Mouse (Mus musculus) forebrain, embryonic 14.5 days (tissue): Measurements from ENCODE around the gene Mrpl28. TPM values are rescaled to one million over a fixed set of nuclear protein-coding genes. Genes with fewer than 3 reads are reported as not detected.

Experiments
- ATAC-seq: fragments of 200-750 bp; cut with Nextera tagmentation; 2 replicates; pipeline ENCODE4 v1.8.0; 2017; ENCODE audit warnings: mild to moderate bottlenecking, moderate library complexity
- DNase-seq: peaks from one replicate; pipeline ENCODE4 v3.0.0-alpha.2; 2015; ENCODE audit warnings: low spot score
- H3K27ac ChIP-seq: fragments of 300-500 bp; sonication (generic); 2 replicates; pipeline ENCODE4 v1.5.1; 2014; ENCODE audit warnings: low read depth, mild to moderate bottlenecking, control low read depth, low read length, moderate library complexity
- H3K27me3 ChIP-seq: fragments of 300-500 bp; sonication (generic); replicated peaks from 2 replicates; pipeline ENCODE4 v1.6.1; 2014; ENCODE audit warnings: low read length, control low read depth, mixed read lengths; ENCODE audit not compliant: control insufficient read depth, insufficient read depth
- H3K36me3 ChIP-seq: fragments of 300-500 bp; sonication (generic); 2 replicates; pipeline ENCODE4 v1.6.1; 2014; ENCODE audit warnings: low read length, control low read depth; ENCODE audit not compliant: control insufficient read depth, insufficient read depth
- H3K4me1 ChIP-seq: fragments of 300-500 bp; sonication (generic); 2 replicates; pipeline ENCODE4 v1.6.1; 2014; ENCODE audit warnings: antibody characterized with exemption, low read length, control low read depth; ENCODE audit not compliant: control insufficient read depth, insufficient read depth
- H3K4me2 ChIP-seq: fragments of 300-500 bp; sonication (generic); 2 replicates; pipeline ENCODE4 v1.6.1; 2014; ENCODE audit warnings: mild to moderate bottlenecking, control low read depth, low read length
- H3K4me3 ChIP-seq: fragments of 300-500 bp; sonication (generic); 2 replicates; pipeline ENCODE4 v1.5.1; 2014; ENCODE audit warnings: low read depth, low read length, control low read depth
- H3K9ac ChIP-seq: fragments of 300-500 bp; sonication (generic); 2 replicates; pipeline ENCODE4 v1.6.1; 2014; ENCODE audit warnings: mild to moderate bottlenecking, low read length, control low read depth, moderate library complexity
- H3K9me3 ChIP-seq: fragments of 300-500 bp; sonication (generic); replicated peaks from 2 replicates; pipeline ENCODE4 v1.6.1; 2016; ENCODE audit warnings: low read length, control low read depth, mixed read lengths; ENCODE audit not compliant: control insufficient read depth
- WGBS: fragments of 180-500 bp; shearing (Covaris S2); extraction: QIAGEN DNeasy Blood & Tissue Kit; methylation state at CpG from one replicate; pipeline ENCODE4 v1.1.7; 2014; 5-methylcytosine and 5-hydroxymethylcytosine counted together
- polyA plus RNA-seq: library from polyadenylated mRNA; unstranded; fragments of >200 nt; fragmentation: Nextera tagmentation; extraction: Ambion mirVana; gene quantifications from 2 replicates; pipeline ENCODE4 v1.2.1, GENCODE M21; 2014

Gene Mrpl28
- 242 and 250 TPM in 2 replicates for polyA plus RNA-seq

DNA sequence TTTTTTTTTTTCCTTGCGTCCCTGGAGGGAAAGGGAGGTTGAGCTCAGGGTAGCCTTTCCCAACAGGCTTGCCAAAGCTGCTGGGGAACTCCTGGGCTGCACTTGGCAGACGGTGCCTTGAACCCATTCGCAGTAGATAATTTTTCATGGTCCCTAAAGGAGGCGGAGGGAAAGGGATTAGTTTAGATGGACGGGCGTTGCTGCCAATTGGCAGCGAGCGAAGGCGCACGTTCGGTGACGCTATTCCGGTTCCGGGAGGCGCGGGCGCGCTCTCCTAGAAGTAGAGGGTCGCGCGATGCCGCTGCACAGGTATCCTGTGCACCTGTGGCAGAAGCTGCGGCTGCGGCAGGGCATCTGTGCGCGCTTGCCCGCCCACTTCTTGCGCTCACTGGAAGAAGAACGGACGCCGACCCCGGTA lies at the start of gene Mrpl28:
Gene Mrpl28 (plus strand): TSS at position 234 of the 418 bp plus-strand sequence.
- H3K27me3 ChIP-seq = 0 out of 2 replicates have a peak, but pooled peaks cover 3% of the 10 kb centered on the region
- under 1% methylated on average over 32 of the region's 32 CpGs for WGBS
- peak within 1 kb of the TSS; percentile 82 for H3K9ac ChIP-seq
- peak; percentile 99 for DNase-seq
- peak within 1 kb of the TSS; percentile 64 for H3K4me2 ChIP-seq
- H3K4me3 ChIP-seq = peak within 1 kb of the TSS; percentile 97
- H3K9me3 ChIP-seq = no peaks in the 10 kb centered on the region
- H3K36me3 ChIP-seq = peaks cover 31% of the 10 kb centered on the region
- H3K4me1 ChIP-seq = peaks cover 8% of the 10 kb centered on the region
- H3K27ac ChIP-seq = 0 out of 2 replicates have a peak within 1 kb of the TSS, but pooled peaks have one; percentile 2
- ATAC-seq = peak; percentile 94

DNA sequence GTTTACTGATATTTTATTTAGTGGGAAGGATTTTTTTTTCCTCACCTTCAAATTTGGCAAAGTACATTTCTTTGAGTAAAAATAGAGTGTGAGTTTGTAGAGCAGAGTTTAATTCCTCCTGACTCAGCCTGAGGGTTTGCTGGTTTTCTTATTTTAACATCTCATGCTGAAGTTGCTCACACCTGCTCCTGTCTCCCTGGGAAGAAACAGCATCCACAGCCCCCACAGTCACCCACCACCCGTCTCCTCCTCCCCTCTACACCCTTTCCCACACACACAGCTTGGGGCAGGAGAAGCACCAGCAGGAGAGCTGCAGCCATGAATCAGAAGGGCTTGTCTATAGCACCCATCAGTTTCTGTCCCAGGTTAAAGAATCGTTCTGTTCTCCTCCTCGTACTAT lies 48.1 kb upstream of the Mrpl28 start:
- Histone ChIP-seq H3K4me3 (no peak overlapping the region), H3K36me3 (no peaks in the 10 kb centered on the region), H3K27ac (no peak overlapping the region), H3K4me2 (no peak overlapping the region), H3K9ac (no peak overlapping the region), H3K27me3 (no peaks in the 10 kb centered on the region), H3K4me1 (no peaks in the 10 kb centered on the region), H3K9me3 (no peaks in the 10 kb centered on the region)
- WGBS = 69% methylated on average over 3 of the region's 3 CpGs
- no peak for DNase-seq
- no peak for ATAC-seq

DNA sequence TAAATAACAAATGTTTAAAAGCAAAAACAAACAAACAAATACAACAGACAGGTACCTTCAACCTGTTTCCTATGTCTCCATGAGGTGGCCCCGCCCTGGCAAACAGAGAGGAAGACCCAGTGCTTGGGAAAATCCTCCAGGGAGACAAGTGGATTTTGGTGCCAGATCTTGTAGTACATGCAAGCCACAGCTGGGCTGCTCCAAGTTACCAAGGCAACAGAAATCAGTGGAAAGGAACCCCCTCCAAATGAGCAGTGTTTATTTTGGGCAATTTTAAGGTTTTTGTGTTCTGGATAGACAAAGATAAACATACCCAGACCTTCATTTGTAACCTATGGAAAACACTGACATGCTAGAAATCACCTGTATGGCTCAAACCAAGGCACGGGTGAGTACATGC lies 44.4 kb upstream of the Mrpl28 start:
- peak; percentile 28 for DNase-seq
- WGBS = 70% methylated on average over 2 of the region's 2 CpGs
- Histone ChIP-seq H3K27ac (no peak overlapping the region), H3K4me3 (no peak overlapping the region), H3K9me3 (no peaks in the 10 kb centered on the region), H3K36me3 (0 out of 2 replicates have a peak, but pooled peaks cover 4% of the 10 kb centered on the region), H3K27me3 (no peaks in the 10 kb centered on the region), H3K4me1 (no peaks in the 10 kb centered on the region), H3K4me2 (no peak overlapping the region), H3K9ac (no peak overlapping the region)
- ATAC-seq = no peak

DNA sequence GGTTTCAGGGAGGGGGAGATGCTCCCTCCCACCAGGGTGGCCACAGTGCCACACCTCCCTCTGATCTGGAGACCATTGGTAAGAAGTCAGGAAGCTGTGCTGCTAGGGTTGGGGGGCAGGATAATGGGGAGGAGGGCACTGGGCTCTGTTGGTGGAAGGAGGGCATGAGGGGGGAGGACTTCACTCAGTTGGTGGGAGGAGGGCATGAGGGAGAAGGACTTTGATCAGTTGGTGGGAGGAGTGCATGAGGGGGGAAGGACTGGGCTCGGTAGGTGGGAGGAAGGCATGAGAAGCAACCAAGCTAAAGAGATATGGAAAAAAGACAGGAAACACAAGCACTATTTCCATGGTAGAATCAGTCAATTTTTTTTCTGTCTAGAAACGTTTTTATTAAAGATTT lies 42.4 kb upstream of the Mrpl28 start:
- Histone ChIP-seq H3K36me3 (0 out of 2 replicates have a peak, but pooled peaks cover 4% of the 10 kb centered on the region), H3K27ac (no peak overlapping the region), H3K4me3 (no peak overlapping the region), H3K27me3 (no peaks in the 10 kb centered on the region), H3K9me3 (no peaks in the 10 kb centered on the region), H3K4me2 (no peak overlapping the region), H3K4me1 (no peaks in the 10 kb centered on the region), H3K9ac (no peak overlapping the region)
- no peak for ATAC-seq
- DNase-seq = no peak
- WGBS = 45% methylated on average over 2 of the region's 2 CpGs

DNA sequence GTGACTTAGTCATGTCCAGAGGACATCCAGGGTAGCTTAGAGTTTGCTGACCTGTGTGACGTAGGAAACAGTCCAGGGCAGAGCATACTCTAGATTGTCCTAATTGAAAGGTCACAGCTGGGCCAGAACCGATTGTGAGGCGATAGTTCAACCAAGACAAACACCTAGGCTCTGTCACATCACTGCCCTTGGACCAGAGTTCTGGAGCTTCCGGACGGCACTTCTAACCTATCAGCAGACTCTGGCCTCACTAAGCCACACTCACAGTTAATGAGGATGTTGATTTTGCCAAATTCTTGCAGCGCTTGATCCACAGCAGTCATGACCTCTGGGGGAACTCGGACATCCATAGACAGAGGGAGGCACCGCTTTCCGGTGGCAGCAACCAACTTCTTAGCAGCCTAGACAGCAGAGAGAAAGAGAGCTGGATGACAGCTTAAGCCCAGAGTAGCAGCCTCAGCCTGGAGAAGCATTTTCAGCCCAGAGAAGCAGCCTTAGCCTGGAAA lies 36.2 kb upstream of the Mrpl28 start:
- Histone ChIP-seq H3K4me1 (peaks cover 3% of the 10 kb centered on the region; the same call in 1 of the 2 replicates), H3K9me3 (no peaks in the 10 kb centered on the region), H3K27ac (no peak overlapping the region), H3K9ac (no peak overlapping the region), H3K4me2 (no peak overlapping the region), H3K27me3 (no peaks in the 10 kb centered on the region), H3K4me3 (no peak overlapping the region), H3K36me3 (no peaks in the 10 kb centered on the region)
- ATAC-seq = no peak
- 97% methylated on average over 9 of the region's 9 CpGs for WGBS
- DNase-seq = no peak

DNA sequence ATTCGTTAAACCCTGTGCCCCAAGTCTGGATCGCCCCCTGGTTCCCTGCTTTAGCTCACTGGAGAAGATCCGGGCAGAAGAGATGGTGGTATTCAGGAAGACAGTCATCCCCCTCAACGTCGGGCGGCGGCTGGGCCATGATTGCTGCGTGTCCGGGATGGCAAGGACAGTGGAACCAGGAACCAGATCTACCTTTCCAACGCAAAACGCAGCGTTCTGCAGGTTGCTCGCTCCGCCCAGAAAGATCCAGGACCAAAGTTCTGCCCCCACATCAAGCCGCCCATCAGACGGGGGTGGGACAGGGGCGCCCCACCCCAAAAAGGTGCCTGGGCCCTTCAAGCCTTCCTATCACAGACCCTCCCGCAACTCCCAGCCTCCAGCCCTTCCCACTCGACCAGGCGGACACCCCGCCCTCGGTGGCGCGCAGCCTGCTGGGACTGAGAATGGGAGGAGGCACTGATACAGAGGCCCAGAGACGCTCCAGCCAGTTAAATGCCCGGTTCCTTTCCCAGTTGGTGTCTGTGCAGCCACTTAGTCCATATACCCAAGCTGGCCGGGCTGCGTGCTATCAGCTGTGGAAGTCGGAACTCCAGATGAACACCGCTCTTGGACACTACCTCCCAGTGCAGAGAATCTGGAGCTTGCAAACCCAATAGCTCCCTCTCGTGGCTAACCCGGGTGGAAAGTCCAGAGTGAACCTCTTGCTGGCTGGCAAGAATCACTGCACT lies 33.2 kb upstream of the Mrpl28 start, which contains the start of gene Decr2:
Gene Decr2 (minus strand): TSS at position 433 of the 728 bp plus-strand sequence.
- WGBS = 3% methylated on average over 28 of the region's 32 CpGs
- H3K4me2 ChIP-seq = peak within 1 kb of the TSS; percentile 84
- H3K9me3 ChIP-seq = no peaks in the 10 kb centered on the region
- no peaks in the 10 kb centered on the region for H3K27me3 ChIP-seq
- peak within 1 kb of the TSS; percentile 77 for H3K9ac ChIP-seq
- DNase-seq (peak; percentile 96), ATAC-seq (peak; percentile 85)
- peak within 1 kb of the TSS; percentile 50 for H3K4me3 ChIP-seq
- H3K4me1 ChIP-seq = peaks cover 7% of the 10 kb centered on the region; the same call in 1 of the 2 replicates
- H3K36me3 ChIP-seq = no peaks in the 10 kb centered on the region
- H3K27ac ChIP-seq = peak within 1 kb of the TSS; percentile 76

DNA sequence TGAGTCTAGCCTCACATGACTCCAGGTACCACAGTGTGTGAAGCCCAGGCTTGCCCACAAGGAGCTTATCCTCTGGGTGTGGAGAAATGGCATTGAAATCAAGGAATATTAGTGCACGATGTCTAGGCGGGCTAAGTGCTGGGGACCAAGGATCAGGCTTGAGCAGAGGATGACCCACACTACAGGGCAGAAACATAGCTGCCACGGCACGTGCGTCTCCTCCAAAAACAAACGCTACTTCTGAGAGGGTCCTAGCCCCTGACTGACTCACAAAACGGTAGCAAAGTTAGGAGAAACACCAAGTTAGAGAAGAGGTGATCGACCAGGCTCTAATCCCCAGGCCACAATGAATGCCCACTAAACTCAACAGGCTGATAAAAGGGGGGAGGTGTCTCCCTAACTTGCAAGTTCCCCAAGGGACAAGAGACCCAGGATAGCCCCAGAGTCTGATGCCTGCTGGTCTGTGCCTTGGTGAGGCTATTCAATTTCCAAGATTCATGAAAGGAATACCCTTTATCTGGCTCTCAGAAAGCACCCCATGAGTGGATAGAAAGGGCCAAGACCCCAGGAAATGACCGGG lies 28.7 kb upstream of the Mrpl28 start:
- Histone ChIP-seq H3K27me3 (no peaks in the 10 kb centered on the region), H3K9ac (peak overlapping the region; percentile 87)
- WGBS = 27% methylated on average over 9 of the region's 9 CpGs

DNA sequence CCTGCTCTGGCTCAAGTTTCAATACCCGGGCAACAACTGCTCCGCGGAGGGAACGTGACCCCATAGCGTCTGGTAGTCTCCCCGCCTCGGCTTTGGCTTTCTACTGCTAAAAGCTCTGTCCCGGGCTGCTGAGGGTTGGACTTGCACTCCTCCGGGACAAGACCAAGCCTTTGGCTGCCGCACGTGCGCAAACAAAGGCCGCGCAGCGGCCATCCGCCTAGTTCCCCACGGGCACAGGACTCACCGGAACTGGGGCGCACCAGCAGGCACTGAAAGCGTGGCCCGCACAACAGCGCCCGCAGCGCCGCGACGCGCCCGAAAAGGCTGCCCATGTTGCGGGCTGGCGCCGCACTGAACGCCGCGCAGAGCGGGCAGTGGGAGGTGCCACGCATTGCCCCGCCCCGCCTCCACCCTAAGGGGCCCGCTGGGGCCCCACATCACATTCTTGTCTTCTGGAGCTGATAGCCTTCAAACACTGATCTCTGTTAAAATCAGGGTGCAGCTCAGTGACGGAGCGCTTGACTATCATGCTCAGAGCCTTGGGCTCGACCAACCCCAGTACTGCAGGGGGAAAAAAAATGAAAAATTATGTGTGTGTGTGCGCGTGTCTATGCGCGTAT lies 28.1 kb upstream of the Mrpl28 start, which contains the start of gene Nme4:
Gene Nme4 (minus strand): TSS at position 482 of the 620 bp plus-strand sequence.
- Histone ChIP-seq H3K9ac (peak within 1 kb of the TSS; percentile 87), H3K4me2 (peak within 1 kb of the TSS; percentile 81), H3K4me3 (peak within 1 kb of the TSS; percentile 52), H3K36me3 (no peaks in the 10 kb centered on the region), H3K27me3 (no peaks in the 10 kb centered on the region), H3K27ac (peak within 1 kb of the TSS; percentile 49), H3K4me1 (peaks cover 4% of the 10 kb centered on the region; the same call in 1 of the 2 replicates), H3K9me3 (no peaks in the 10 kb centered on the region)
- WGBS = 3% methylated on average over 47 of the region's 47 CpGs
- peak; percentile 87 for ATAC-seq
- DNase-seq = peak; percentile 68

More for the DNA sequence above, 28.7 kb upstream of the Mrpl28 start:
- Histone ChIP-seq H3K27ac (peak overlapping the region; percentile 49; the same call in 1 of the 2 replicates), H3K4me1 (peaks cover 7% of the 10 kb centered on the region; the same call in 1 of the 2 replicates), H3K36me3 (no peaks in the 10 kb centered on the region), H3K4me2 (peak overlapping the region; percentile 81), H3K4me3 (peak overlapping the region; percentile 52), H3K9me3 (no peaks in the 10 kb centered on the region)
- 0 out of 2 replicates have a peak, but pooled peaks have one; percentile 1 for ATAC-seq
- no peak for DNase-seq
